Mouse (Mus musculus): ENCODE measurements around the gene Arhgap5. TPM values are rescaled to one million over a fixed set of nuclear protein-coding genes. Genes with fewer than 3 reads are reported as not detected.
"Not testable (repeated sequence)": the region's sequence is repeated elsewhere in the genome, so short reads cannot be mapped to it uniquely, and the experiment has no call there.

Gene Arhgap5
- polyA plus RNA-seq, 1 experiment from 2014 or later: 48.1 TPM

- H3K9me3 ChIP-seq (ENCODE audit: control insufficient read depth, low read length): no peaks in the 10 kb centered on the region
- no peak overlapping the region for H3K27ac ChIP-seq (ENCODE audit: low read length)
- no peaks in the 10 kb centered on the region for H3K4me1 ChIP-seq (replicated peaks; ENCODE audit: control insufficient read depth, insufficient read depth, low read length)
- no peak overlapping the region for H3K9ac ChIP-seq (ENCODE audit: low read length)
- no peaks in the 10 kb centered on the region for H3K27me3 ChIP-seq (ENCODE audit: control insufficient read depth, insufficient read depth, low read depth, low read length)
- no peaks in the 10 kb centered on the region for H3K36me3 ChIP-seq (ENCODE audit: control insufficient read depth, insufficient read depth, low read length)
- ATAC-seq (ENCODE audit: low read depth): no peak
- H3K4me3 ChIP-seq (ENCODE audit: low read length): no peak overlapping the region
- no peak overlapping the region for H3K4me2 ChIP-seq (ENCODE audit: low read depth, low read length)
- WGBS: 86% methylated on average over 2 of the region's 2 CpGs
Measured at GRCm38 (mm10) chr12:52573371-52573770, 69.6 kb downstream of the Arhgap5 start.

- H3K4me2 ChIP-seq (ENCODE audit: low read depth, low read length); H3K36me3 ChIP-seq (ENCODE audit: control insufficient read depth, insufficient read depth, low read length); H3K27me3 ChIP-seq (ENCODE audit: control insufficient read depth, insufficient read depth, low read depth, low read length); H3K9me3 ChIP-seq (ENCODE audit: control insufficient read depth, low read length); H3K9ac ChIP-seq (ENCODE audit: low read length); ATAC-seq (ENCODE audit: low read depth); H3K4me1 ChIP-seq (replicated peaks; ENCODE audit: control insufficient read depth, insufficient read depth, low read length); H3K4me3 ChIP-seq (ENCODE audit: low read length); H3K27ac ChIP-seq (ENCODE audit: low read length): not testable (repeated sequence)
- 80% methylated on average over 2 of the region's 2 CpGs for WGBS
Measured at GRCm38 (mm10) chr12:52586466-52586865, 82.7 kb downstream of the Arhgap5 start.

- Histone ChIP-seq H3K9me3 (ENCODE audit: control insufficient read depth, low read length) (no peaks in the 10 kb centered on the region), H3K27me3 (ENCODE audit: control insufficient read depth, insufficient read depth, low read depth, low read length) (no peaks in the 10 kb centered on the region), H3K9ac (ENCODE audit: low read length) (no peak overlapping the region), H3K4me3 (ENCODE audit: low read length) (no peak overlapping the region), H3K4me2 (ENCODE audit: low read depth, low read length) (no peak overlapping the region), H3K36me3 (ENCODE audit: control insufficient read depth, insufficient read depth, low read length) (no peaks in the 10 kb centered on the region), H3K27ac (ENCODE audit: low read length) (no peak overlapping the region), H3K4me1 (replicated peaks; ENCODE audit: control insufficient read depth, insufficient read depth, low read length) (no peaks in the 10 kb centered on the region)
- ATAC-seq (ENCODE audit: low read depth): no peak
- 62% methylated on average over 2 of the region's 2 CpGs for WGBS
Measured at GRCm38 (mm10) chr12:52587473-52588010, 83.8 kb downstream of the Arhgap5 start.

- Histone ChIP-seq H3K4me3 (ENCODE audit: low read length) (no peak overlapping the region), H3K9ac (ENCODE audit: low read length) (no peak overlapping the region), H3K9me3 (ENCODE audit: control insufficient read depth, low read length) (no peaks in the 10 kb centered on the region), H3K36me3 (ENCODE audit: control insufficient read depth, insufficient read depth, low read length) (no peaks in the 10 kb centered on the region), H3K4me2 (ENCODE audit: low read depth, low read length) (no peak overlapping the region), H3K27me3 (ENCODE audit: control insufficient read depth, insufficient read depth, low read depth, low read length) (no peaks in the 10 kb centered on the region), H3K4me1 (replicated peaks; ENCODE audit: control insufficient read depth, insufficient read depth, low read length) (no peaks in the 10 kb centered on the region), H3K27ac (ENCODE audit: low read length) (no peak overlapping the region)
- 83% methylated on average over 7 of the region's 7 CpGs for WGBS
- ATAC-seq (ENCODE audit: low read depth): no peak
Measured at GRCm38 (mm10) chr12:52595389-52596185, 91.8 kb downstream of the Arhgap5 start.

GRCm38 (mm10) chr12:52602471-52602870 lies 98.7 kb downstream of the Arhgap5 start:
- H3K27ac ChIP-seq (ENCODE audit: low read length): peak overlapping the region; percentile 89
- ATAC-seq (ENCODE audit: low read depth): no peak
- 20% methylated on average over 2 of the region's 2 CpGs for WGBS
- H3K9ac ChIP-seq (ENCODE audit: low read length): no peak overlapping the region
- H3K4me3 ChIP-seq (ENCODE audit: low read length): peak overlapping the region; percentile 93
- H3K36me3 ChIP-seq (ENCODE audit: control insufficient read depth, insufficient read depth, low read length): no peaks in the 10 kb centered on the region
- no peaks in the 10 kb centered on the region for H3K9me3 ChIP-seq (ENCODE audit: control insufficient read depth, low read length)
- H3K4me2 ChIP-seq (ENCODE audit: low read depth, low read length): peak overlapping the region; percentile 78
- no peaks in the 10 kb centered on the region for H3K27me3 ChIP-seq (ENCODE audit: control insufficient read depth, insufficient read depth, low read depth, low read length)
- H3K4me1 ChIP-seq (replicated peaks; ENCODE audit: control insufficient read depth, insufficient read depth, low read length): peaks cover 6% of the 10 kb centered on the region

GRCm38 (mm10) chr12:52602883-52603694 lies 99.3 kb downstream of the Arhgap5 start:
- H3K4me1 ChIP-seq (replicated peaks; ENCODE audit: control insufficient read depth, insufficient read depth, low read length): peaks cover 6% of the 10 kb centered on the region
- H3K36me3 ChIP-seq (ENCODE audit: control insufficient read depth, insufficient read depth, low read length): no peaks in the 10 kb centered on the region
- H3K4me2 ChIP-seq (ENCODE audit: low read depth, low read length): peak overlapping the region; percentile 78
- H3K27ac ChIP-seq (ENCODE audit: low read length): peak overlapping the region; percentile 89
- WGBS: under 1% methylated on average over 35 of the region's 35 CpGs
- H3K27me3 ChIP-seq (ENCODE audit: control insufficient read depth, insufficient read depth, low read depth, low read length): no peaks in the 10 kb centered on the region
- peak overlapping the region; percentile 93 for H3K4me3 ChIP-seq (ENCODE audit: low read length)
- H3K9me3 ChIP-seq (ENCODE audit: control insufficient read depth, low read length): no peaks in the 10 kb centered on the region
- H3K9ac ChIP-seq (ENCODE audit: low read length): peak overlapping the region; percentile 73
- peak; percentile 92 for ATAC-seq (ENCODE audit: low read depth)

- peak overlapping the region; percentile 93 for H3K4me3 ChIP-seq (ENCODE audit: low read length)
- H3K27me3 ChIP-seq (ENCODE audit: control insufficient read depth, insufficient read depth, low read depth, low read length): no peaks in the 10 kb centered on the region
- peak overlapping the region; percentile 89 for H3K27ac ChIP-seq (ENCODE audit: low read length)
- ATAC-seq (ENCODE audit: low read depth): peak; percentile 83
- no peaks in the 10 kb centered on the region for H3K9me3 ChIP-seq (ENCODE audit: control insufficient read depth, low read length)
- WGBS: under 1% methylated on average over 21 of the region's 21 CpGs
- H3K4me2 ChIP-seq (ENCODE audit: low read depth, low read length): peak overlapping the region; percentile 78
- peak overlapping the region; percentile 73 for H3K9ac ChIP-seq (ENCODE audit: low read length)
- H3K36me3 ChIP-seq (ENCODE audit: control insufficient read depth, insufficient read depth, low read length): no peaks in the 10 kb centered on the region
- peaks cover 6% of the 10 kb centered on the region for H3K4me1 ChIP-seq (replicated peaks; ENCODE audit: control insufficient read depth, insufficient read depth, low read length)
Measured at GRCm38 (mm10) chr12:52603695-52604255, 100.0 kb downstream of the Arhgap5 start.

GRCm38 (mm10) chr12:52604256-52604991 lies 100.7 kb downstream of the Arhgap5 start:
- peak; percentile 88 for ATAC-seq (ENCODE audit: low read depth)
- peak overlapping the region; percentile 72 for H3K9ac ChIP-seq (ENCODE audit: low read length)
- under 1% methylated on average over 33 of the region's 33 CpGs for WGBS
- peak overlapping the region; percentile 78 for H3K4me2 ChIP-seq (ENCODE audit: low read depth, low read length)
- no peaks in the 10 kb centered on the region for H3K36me3 ChIP-seq (ENCODE audit: control insufficient read depth, insufficient read depth, low read length)
- H3K27me3 ChIP-seq (ENCODE audit: control insufficient read depth, insufficient read depth, low read depth, low read length): no peaks in the 10 kb centered on the region
- H3K4me3 ChIP-seq (ENCODE audit: low read length): peak overlapping the region; percentile 93
- H3K9me3 ChIP-seq (ENCODE audit: control insufficient read depth, low read length): no peaks in the 10 kb centered on the region
- H3K4me1 ChIP-seq (replicated peaks; ENCODE audit: control insufficient read depth, insufficient read depth, low read length): peaks cover 6% of the 10 kb centered on the region
- peak overlapping the region; percentile 89 for H3K27ac ChIP-seq (ENCODE audit: low read length)
